Mouse (Mus musculus): ENCODE measurements around the gene Iscu. TPM values are rescaled to one million over a fixed set of nuclear protein-coding genes. Genes with fewer than 3 reads are reported as not detected.

Gene Iscu
- polyA plus RNA-seq, 1 experiment from 2014 or later: 112 TPM

DNA sequence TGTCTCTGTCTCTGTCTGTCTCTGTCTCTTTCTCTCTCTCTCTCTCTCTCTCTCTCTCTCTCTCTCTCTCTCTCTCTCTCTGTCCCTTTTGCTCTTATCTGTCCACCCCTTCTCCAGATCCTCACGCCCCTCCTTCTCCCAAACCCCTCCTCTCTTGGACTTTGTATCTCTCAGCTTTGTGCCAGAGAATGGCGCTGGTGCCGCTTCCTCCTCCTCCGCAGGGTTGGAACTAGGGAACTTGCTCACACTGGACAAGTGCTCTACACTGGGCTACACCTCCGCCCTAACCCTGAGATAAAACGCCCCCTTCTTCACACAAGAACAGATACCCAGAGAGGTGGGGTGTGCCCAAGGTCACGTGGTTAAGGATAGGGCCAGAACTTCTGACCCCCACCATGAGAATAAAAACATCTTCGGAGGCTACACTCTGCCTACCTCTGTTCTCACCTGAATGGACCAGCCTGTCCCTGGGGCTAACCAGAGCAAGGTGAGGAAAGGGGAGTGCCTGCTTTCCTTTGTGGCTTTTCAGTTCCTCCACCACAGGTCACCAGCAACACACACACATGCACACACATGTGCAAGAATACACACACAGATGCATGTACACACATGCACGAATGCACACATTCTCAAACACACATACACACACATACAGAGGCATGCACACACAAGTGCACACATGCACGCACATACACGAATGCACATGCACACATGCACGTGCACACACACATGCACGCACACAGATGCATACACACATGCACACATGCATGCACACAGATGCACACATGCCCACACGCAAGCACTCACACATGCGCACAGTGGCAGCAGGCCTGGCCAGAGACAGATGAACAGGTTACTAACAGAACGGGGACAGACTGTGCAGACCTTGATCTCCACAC lies 18.9 kb downstream of the Iscu start:
- no peak overlapping the region for H3K4me3 ChIP-seq (replicated peaks; ENCODE audit: low read length)
- peaks cover 33% of the 10 kb centered on the region for H3K4me1 ChIP-seq (ENCODE audit: control insufficient read depth, insufficient read depth, low read length)
- no peaks in the 10 kb centered on the region for H3K27me3 ChIP-seq (ENCODE audit: control insufficient read depth, insufficient read depth, low read length)
- no peak overlapping the region for H3K9ac ChIP-seq (ENCODE audit: low read length)
- no peak overlapping the region for H3K4me2 ChIP-seq (ENCODE audit: low read depth, low read length)
- H3K36me3 ChIP-seq (ENCODE audit: control insufficient read depth, insufficient read depth, low read length): no peaks in the 10 kb centered on the region
- H3K27ac ChIP-seq (ENCODE audit: low read length): no peak overlapping the region
- 70% methylated on average over 16 of the region's 16 CpGs for WGBS
- no peaks in the 10 kb centered on the region for H3K9me3 ChIP-seq (replicated peaks; ENCODE audit: control insufficient read depth, low read length)
- ATAC-seq (ENCODE audit: insufficient read depth, low FRiP score): no peak

GRCm38 (mm10) chr5:113796401-113797148 lies 24.0 kb downstream of the Iscu start:
- Histone ChIP-seq H3K9ac (ENCODE audit: low read length) (peak overlapping the region; percentile 59), H3K4me1 (ENCODE audit: control insufficient read depth, insufficient read depth, low read length) (peaks cover 27% of the 10 kb centered on the region), H3K27me3 (ENCODE audit: control insufficient read depth, insufficient read depth, low read length) (no peaks in the 10 kb centered on the region), H3K27ac (ENCODE audit: low read length) (peak overlapping the region; percentile 71; the same call in 1 of the 2 replicates), H3K36me3 (ENCODE audit: control insufficient read depth, insufficient read depth, low read length) (no peaks in the 10 kb centered on the region), H3K4me3 (replicated peaks; ENCODE audit: low read length) (peak overlapping the region; percentile 40), H3K4me2 (ENCODE audit: low read depth, low read length) (peak overlapping the region; percentile 57), H3K9me3 (replicated peaks; ENCODE audit: control insufficient read depth, low read length) (no peaks in the 10 kb centered on the region)
- WGBS: 4% methylated on average over 13 of the region's 13 CpGs
- peak; percentile 15; the same call in 1 of the 2 replicates for ATAC-seq (ENCODE audit: insufficient read depth, low FRiP score)

DNA sequence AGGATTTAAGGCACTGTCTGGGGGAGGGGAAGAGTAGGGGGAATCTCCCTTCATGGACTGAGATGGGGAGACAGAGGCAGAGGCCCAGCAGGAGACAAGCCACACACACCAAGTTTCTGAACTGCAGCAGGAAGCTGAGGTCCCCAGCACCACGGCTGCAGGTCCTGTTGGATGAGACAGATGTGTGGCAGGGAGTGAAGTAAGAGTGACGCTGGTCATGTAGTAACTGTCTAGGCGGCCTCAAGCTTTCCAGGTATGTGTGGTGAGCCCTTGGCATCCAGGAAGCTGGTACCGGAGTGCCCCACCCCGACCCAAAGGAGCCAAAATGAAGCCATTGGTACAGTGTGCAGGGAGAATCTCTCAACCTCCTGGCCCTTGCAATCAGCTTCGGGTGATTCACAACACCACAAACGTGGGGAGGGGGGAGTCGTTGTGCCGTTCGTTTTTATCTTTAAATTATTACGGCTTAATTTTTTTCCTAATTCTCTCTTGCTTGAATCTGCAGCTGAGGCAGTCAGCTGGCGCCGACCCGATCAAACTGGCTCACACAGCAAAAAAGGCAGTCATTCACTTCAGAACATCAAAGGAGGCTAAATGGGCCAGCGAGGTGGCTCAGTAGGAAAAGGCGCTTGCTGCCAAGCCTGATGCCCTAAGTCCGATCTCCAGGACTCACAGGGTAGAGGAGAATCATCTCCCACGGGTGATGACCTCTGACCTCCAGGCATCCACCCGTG lies 24.8 kb downstream of the Iscu start:
- H3K27ac ChIP-seq (ENCODE audit: low read length): peak overlapping the region; percentile 71; the same call in 1 of the 2 replicates
- peaks cover 23% of the 10 kb centered on the region for H3K4me1 ChIP-seq (ENCODE audit: control insufficient read depth, insufficient read depth, low read length)
- H3K27me3 ChIP-seq (ENCODE audit: control insufficient read depth, insufficient read depth, low read length): no peaks in the 10 kb centered on the region
- H3K36me3 ChIP-seq (ENCODE audit: control insufficient read depth, insufficient read depth, low read length): no peaks in the 10 kb centered on the region
- 16% methylated on average over 19 of the region's 19 CpGs for WGBS
- no peaks in the 10 kb centered on the region for H3K9me3 ChIP-seq (replicated peaks; ENCODE audit: control insufficient read depth, low read length)
- ATAC-seq (ENCODE audit: insufficient read depth, low FRiP score): no peak
- peak overlapping the region; percentile 40 for H3K4me3 ChIP-seq (replicated peaks; ENCODE audit: low read length)
- H3K9ac ChIP-seq (ENCODE audit: low read length): peak overlapping the region; percentile 59
- H3K4me2 ChIP-seq (ENCODE audit: low read depth, low read length): peak overlapping the region; percentile 57

DNA sequence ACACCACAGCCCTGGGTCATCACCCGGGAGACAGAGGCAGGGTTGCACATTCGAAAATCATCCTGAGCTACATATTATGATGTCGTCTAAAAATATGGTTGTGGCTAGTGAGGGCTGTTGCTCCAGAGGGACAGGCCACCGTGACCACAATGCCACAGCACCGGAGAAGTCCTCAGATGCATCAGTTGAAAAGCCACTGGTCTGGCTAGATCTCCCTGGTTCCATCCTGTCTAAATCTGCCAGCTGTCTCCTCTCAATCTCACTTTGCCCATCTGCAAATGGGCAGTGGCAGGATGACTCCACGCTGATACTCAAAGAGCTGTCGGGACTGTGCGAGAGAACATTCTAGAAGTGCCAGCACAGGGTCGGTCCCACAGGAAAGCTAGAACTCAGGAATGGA lies 26.0 kb downstream of the Iscu start:
- Histone ChIP-seq H3K27me3 (ENCODE audit: control insufficient read depth, insufficient read depth, low read length) (no peaks in the 10 kb centered on the region), H3K9ac (ENCODE audit: low read length) (peak overlapping the region; percentile 43), H3K4me2 (ENCODE audit: low read depth, low read length) (peak overlapping the region; percentile 57), H3K36me3 (ENCODE audit: control insufficient read depth, insufficient read depth, low read length) (no peaks in the 10 kb centered on the region), H3K4me1 (ENCODE audit: control insufficient read depth, insufficient read depth, low read length) (peaks cover 21% of the 10 kb centered on the region), H3K4me3 (replicated peaks; ENCODE audit: low read length) (peak overlapping the region; percentile 40), H3K27ac (ENCODE audit: low read length) (no peak overlapping the region), H3K9me3 (replicated peaks; ENCODE audit: control insufficient read depth, low read length) (no peaks in the 10 kb centered on the region)
- ATAC-seq (ENCODE audit: insufficient read depth, low FRiP score): no peak
- WGBS: 60% methylated on average over 9 of the region's 9 CpGs

DNA sequence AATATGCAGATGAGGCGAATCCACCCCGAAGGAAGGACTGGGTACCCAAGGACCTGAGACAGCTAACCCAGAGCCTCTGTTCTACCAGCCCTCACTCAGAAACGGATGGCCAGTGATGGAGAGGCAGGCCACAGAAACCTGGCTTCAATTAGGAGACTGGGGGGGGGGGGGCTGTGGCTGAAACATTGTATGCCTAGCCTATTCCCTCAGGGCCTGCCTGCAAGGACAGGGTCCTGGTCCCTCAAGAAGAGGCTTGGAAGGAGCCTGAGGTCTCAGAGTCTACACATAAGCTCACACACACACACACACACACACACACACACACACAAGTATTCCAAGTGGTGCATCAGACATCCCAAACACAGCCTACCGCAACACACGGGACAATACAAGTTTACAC lies 27.1 kb downstream of the Iscu start:
- ATAC-seq (ENCODE audit: insufficient read depth, low FRiP score): no peak
- WGBS: 32% methylated on average over 5 of the region's 5 CpGs
- H3K27ac ChIP-seq (ENCODE audit: low read length): peak overlapping the region; percentile 16

DNA sequence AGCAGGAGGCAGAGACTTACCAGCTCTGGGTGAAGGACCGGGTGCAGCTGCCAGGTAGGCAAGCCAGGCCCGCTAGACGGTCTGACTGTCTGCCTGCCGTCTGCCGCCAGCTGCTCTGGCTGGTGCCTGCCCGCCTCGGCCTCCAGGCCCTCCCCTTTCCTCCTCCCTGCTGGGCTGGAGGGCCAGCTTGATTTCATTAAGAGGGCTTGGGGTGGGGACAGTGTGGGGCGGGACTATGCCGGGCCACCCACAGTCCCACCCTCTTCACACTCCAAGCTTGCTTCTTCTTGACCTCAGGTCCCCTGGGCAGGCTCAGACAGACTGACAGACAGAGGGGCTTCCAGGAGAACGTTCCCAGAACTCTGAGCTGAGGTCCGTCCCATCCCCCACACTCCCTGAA lies 27.7 kb downstream of the Iscu start, which contains the start of gene Tmem119:
TSS of gene Tmem119 (minus strand) at position 237 of the 400 bp plus-strand sequence.
- peak within 1 kb of the TSS; percentile 40 for H3K4me3 ChIP-seq (replicated peaks; ENCODE audit: low read length)
- peak; percentile 84 for ATAC-seq (ENCODE audit: insufficient read depth, low FRiP score)
- 0% methylated on average over 11 of the region's 11 CpGs for WGBS
- H3K27me3 ChIP-seq (ENCODE audit: control insufficient read depth, insufficient read depth, low read length): no peaks in the 10 kb centered on the region
- peaks cover 21% of the 10 kb centered on the region for H3K4me1 ChIP-seq (ENCODE audit: control insufficient read depth, insufficient read depth, low read length)
- peak within 1 kb of the TSS; percentile 57 for H3K4me2 ChIP-seq (ENCODE audit: low read depth, low read length)
- H3K9ac ChIP-seq (ENCODE audit: low read length): peak within 1 kb of the TSS; percentile 43
- H3K27ac ChIP-seq (ENCODE audit: low read length): peak within 1 kb of the TSS; percentile 16
- no peaks in the 10 kb centered on the region for H3K36me3 ChIP-seq (ENCODE audit: control insufficient read depth, insufficient read depth, low read length)
- no peaks in the 10 kb centered on the region for H3K9me3 ChIP-seq (replicated peaks; ENCODE audit: control insufficient read depth, low read length)

More for the DNA sequence above, 27.1 kb downstream of the Iscu start:
- H3K4me2 ChIP-seq (ENCODE audit: low read depth, low read length): peak overlapping the region; percentile 57
- H3K9ac ChIP-seq (ENCODE audit: low read length): peak overlapping the region; percentile 43
- peaks cover 21% of the 10 kb centered on the region for H3K4me1 ChIP-seq (ENCODE audit: control insufficient read depth, insufficient read depth, low read length)
- no peaks in the 10 kb centered on the region for H3K9me3 ChIP-seq (replicated peaks; ENCODE audit: control insufficient read depth, low read length)
- H3K36me3 ChIP-seq (ENCODE audit: control insufficient read depth, insufficient read depth, low read length): no peaks in the 10 kb centered on the region
- H3K27me3 ChIP-seq (ENCODE audit: control insufficient read depth, insufficient read depth, low read length): no peaks in the 10 kb centered on the region
- H3K4me3 ChIP-seq (replicated peaks; ENCODE audit: low read length): peak overlapping the region; percentile 40

DNA sequence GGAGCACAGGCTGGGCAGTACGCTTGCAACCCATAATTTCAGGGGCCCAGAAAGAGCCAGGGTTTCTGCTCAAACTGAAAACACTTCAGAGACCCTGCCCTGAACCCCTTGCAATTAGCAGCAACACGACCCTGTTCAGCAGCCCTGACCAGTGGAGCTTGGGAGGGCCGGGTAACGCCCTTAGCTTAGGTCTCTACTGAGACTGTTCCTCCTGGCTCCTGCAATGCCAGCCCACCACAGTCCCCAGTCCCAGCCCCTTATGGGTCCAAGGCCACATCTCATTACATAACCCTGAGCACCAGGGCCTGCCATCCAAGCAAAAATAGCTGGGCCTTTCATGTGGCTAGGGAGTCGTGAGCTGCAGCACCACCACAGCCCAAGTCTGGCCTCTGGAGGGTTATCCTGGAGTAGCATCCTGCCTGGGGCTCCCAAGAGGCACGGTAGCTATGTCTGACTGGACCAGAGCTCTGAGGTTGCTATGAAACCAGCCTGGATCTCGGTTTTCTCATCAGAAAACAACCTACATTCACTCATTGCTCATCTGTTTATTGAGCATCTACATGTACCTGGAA lies 31.9 kb downstream of the Iscu start:
- ATAC-seq (ENCODE audit: insufficient read depth, low FRiP score): no peak
- Histone ChIP-seq H3K4me1 (ENCODE audit: control insufficient read depth, insufficient read depth, low read length) (peaks cover 12% of the 10 kb centered on the region), H3K27me3 (ENCODE audit: control insufficient read depth, insufficient read depth, low read length) (no peaks in the 10 kb centered on the region), H3K27ac (ENCODE audit: low read length) (no peak overlapping the region), H3K9ac (ENCODE audit: low read length) (no peak overlapping the region), H3K9me3 (replicated peaks; ENCODE audit: control insufficient read depth, low read length) (no peaks in the 10 kb centered on the region), H3K4me3 (replicated peaks; ENCODE audit: low read length) (no peak overlapping the region), H3K36me3 (ENCODE audit: control insufficient read depth, insufficient read depth, low read length) (no peaks in the 10 kb centered on the region), H3K4me2 (ENCODE audit: low read depth, low read length) (no peak overlapping the region)
- 53% methylated on average over 7 of the region's 7 CpGs for WGBS

GRCm38 (mm10) chr5:113805301-113805700 lies 32.8 kb downstream of the Iscu start:
- no peaks in the 10 kb centered on the region for H3K9me3 ChIP-seq (replicated peaks; ENCODE audit: control insufficient read depth, low read length)
- peaks cover 12% of the 10 kb centered on the region for H3K4me1 ChIP-seq (ENCODE audit: control insufficient read depth, insufficient read depth, low read length)
- no peaks in the 10 kb centered on the region for H3K27me3 ChIP-seq (ENCODE audit: control insufficient read depth, insufficient read depth, low read length)
- no peak overlapping the region for H3K4me2 ChIP-seq (ENCODE audit: low read depth, low read length)
- WGBS: 81% methylated on average over 9 of the region's 9 CpGs
- no peak for ATAC-seq (ENCODE audit: insufficient read depth, low FRiP score)
- H3K27ac ChIP-seq (ENCODE audit: low read length): peak overlapping the region; percentile 57; the same call in 1 of the 2 replicates
- H3K4me3 ChIP-seq (replicated peaks; ENCODE audit: low read length): no peak overlapping the region
- H3K36me3 ChIP-seq (ENCODE audit: control insufficient read depth, insufficient read depth, low read length): no peaks in the 10 kb centered on the region
- H3K9ac ChIP-seq (ENCODE audit: low read length): no peak overlapping the region
